Mouse (Mus musculus): Measurements from ENCODE around the gene Gm20481.
A peak's percentile ranks its signal among the peaks of the same experiment; 100 is the strongest.
"Not testable (repeated sequence)": the region's sequence is repeated elsewhere in the genome, so short reads cannot be mapped to it uniquely, and the experiment has no call there.

Gm20481 gene

DNA sequence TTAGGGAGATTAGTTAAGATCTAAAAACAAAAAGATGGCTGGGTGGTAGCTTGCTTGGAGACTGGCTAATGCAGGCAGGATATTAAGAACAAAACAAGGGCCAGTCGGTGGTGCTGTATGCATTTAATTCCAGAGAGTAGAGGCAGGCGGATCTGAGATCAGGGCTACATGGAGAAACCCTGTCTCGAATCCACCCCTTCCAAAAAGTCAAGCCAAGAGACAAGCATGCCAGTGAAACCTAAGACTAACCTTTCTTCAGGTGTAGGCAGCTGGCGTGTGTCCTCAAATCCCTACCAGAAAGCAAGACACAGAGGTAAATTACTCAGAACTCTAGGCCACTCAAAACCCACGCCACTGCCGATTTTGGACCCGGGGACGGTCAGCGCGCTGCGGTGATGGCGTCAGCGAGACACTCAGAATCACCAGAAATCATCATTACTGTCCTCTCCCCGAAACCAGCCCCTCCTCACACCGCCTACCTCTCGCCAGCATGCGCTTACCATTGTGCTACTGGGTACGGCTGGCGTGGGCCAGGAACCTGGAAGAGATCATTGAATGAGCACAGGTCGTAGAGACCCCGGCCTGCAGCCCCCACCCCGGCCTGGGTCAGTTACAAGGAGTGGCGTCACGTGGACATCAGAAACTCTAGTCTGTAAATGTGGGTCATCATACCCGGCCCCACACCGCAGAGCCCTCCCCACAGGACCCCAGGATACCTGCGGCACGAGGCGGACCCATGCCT is 17.9 kb upstream of the Gm20481 start:
- DNase-seq (ENCODE audit: low read depth): no peak

- peak; percentile 78 for DNase-seq (ENCODE audit: low read depth)
Measured at GRCm38 (mm10) chr17:34952378-34953040, 17.2 kb upstream of the Gm20481 start.

DNA sequence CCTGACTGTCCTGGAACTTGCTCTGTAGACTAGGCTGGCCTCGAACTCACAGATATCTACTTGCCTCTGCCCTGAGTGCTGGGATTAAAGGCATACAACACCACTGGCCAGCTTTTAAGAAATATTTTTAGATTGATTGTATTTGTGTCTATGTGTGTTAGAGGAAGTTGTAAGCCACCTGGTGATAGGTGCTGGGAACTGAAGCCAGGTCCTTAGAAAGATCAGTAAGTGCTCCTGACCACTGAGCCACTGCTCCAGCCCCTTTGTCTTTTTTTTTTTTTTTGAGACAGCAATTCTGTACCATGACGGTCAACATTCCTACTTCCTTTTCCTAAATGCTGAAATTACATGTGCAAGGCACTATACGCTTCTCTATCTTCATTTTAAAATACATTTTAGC is 16.5 kb upstream of the Gm20481 start:
- no peak for DNase-seq (ENCODE audit: low read depth)

- DNase-seq (ENCODE audit: low read depth): no peak
Measured at GRCm38 (mm10) chr17:34953904-34954303, 15.8 kb upstream of the Gm20481 start.

- no peak for DNase-seq (ENCODE audit: low read depth)
Measured at GRCm38 (mm10) chr17:34954831-34955230, 14.9 kb upstream of the Gm20481 start.

DNA sequence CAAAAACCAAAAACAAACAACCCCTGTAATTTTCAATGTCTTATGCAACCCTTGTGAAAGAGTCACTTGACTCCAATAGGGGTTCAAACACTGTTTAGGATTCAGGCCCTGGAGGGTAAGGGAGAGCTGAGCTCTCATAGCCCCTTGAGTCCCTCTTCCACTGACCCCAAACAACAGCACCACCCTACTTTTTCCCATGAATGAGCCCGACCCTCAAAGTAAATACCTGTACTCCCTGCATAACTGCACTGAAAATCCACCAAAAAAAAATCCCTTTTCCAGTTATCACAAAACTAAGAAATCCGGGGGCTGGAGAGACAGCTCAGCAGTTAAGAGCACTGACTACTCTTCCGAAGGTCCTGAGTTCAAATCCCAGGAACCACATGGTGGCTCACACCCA is 13.8 kb upstream of the Gm20481 start:
- no peak for DNase-seq (ENCODE audit: low read depth)

DNA sequence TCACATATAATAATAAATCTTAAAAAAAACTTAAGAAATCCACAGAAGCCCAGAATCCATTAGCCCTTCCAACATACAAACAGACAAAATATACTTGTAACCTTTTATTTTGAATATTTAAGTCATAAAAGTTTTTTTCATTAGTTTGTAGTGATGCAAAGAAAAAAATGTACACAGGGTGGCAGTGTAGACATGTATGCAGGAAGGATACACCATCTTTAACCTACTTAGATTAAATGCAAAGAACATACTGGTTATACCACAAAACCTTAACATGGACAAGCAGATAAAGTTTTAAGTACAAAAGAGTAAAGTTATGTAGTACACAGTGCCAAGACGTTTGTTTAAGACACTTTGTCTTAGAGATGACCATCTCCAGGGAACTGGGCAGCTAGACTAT is 13.4 kb upstream of the Gm20481 start:
- no peak for DNase-seq (ENCODE audit: low read depth)

DNA sequence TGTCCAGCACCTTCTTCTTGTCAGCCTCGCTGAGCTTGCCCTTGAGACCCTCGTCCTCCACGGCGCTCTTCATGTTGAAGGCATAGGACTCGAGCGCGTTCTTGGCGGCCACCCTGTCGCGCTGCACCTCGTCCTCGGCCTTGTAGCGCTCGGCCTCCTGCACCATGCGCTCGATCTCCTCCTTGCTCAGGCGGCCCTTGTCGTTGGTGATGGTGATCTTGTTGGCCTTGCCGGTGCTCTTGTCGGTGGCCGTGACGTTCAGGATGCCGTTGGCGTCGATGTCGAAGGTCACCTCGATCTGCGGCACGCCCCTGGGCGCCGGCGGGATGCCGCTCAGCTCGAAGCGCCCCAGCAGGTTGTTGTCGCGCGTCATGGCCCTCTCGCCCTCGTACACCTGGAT is 12.4 kb upstream of the Gm20481 start:
- not testable (repeated sequence) for DNase-seq (ENCODE audit: low read depth)

- DNase-seq (ENCODE audit: low read depth): not testable (repeated sequence)
Measured at GRCm38 (mm10) chr17:34957966-34958365, 11.7 kb upstream of the Gm20481 start.

- not testable (repeated sequence) for DNase-seq (ENCODE audit: low read depth)
Measured at GRCm38 (mm10) chr17:34958734-34959129, 11.0 kb upstream of the Gm20481 start.

DNA sequence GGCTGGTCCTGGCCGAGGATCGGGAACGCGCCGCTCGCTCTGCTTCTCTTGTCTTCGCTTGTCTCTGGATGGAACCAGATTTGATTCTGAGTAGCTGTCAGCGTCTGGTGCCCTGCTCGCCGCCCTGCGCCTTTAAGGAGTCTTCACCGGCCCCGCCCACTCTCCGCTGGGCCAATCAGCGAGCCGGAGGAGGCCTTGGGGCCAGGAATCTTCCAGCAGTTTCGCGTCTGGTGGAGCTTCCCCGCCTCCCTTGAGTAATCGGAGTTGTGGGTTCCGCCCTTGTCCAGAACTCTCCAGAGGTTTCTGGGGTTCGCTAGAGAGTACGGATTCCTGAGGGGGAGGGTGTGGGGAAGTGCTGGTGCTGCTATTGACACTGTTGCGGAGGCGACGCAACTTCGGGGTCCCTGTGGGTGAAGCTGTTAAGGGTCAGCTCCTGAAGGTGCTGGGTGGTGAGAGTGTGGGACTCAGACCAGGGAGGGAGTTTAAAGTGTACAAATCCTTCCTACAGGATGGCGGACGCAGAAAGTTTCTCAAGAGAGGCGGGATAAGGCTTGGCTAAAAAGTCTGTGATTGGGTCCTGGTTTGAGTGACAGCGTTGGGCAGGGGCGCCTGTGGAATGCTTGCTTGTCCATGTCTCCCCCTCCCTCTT is 10.5 kb upstream of the Gm20481 start, which contains the start of gene Hspa1b:
TSS of gene Hspa1b (minus strand) at position 109 of the 649 bp plus-strand sequence.
- peak; percentile 79 for DNase-seq (ENCODE audit: low read depth)

- DNase-seq (ENCODE audit: low read depth): no peak
Measured at GRCm38 (mm10) chr17:34959881-34960515, 9.7 kb upstream of the Gm20481 start.

DNA sequence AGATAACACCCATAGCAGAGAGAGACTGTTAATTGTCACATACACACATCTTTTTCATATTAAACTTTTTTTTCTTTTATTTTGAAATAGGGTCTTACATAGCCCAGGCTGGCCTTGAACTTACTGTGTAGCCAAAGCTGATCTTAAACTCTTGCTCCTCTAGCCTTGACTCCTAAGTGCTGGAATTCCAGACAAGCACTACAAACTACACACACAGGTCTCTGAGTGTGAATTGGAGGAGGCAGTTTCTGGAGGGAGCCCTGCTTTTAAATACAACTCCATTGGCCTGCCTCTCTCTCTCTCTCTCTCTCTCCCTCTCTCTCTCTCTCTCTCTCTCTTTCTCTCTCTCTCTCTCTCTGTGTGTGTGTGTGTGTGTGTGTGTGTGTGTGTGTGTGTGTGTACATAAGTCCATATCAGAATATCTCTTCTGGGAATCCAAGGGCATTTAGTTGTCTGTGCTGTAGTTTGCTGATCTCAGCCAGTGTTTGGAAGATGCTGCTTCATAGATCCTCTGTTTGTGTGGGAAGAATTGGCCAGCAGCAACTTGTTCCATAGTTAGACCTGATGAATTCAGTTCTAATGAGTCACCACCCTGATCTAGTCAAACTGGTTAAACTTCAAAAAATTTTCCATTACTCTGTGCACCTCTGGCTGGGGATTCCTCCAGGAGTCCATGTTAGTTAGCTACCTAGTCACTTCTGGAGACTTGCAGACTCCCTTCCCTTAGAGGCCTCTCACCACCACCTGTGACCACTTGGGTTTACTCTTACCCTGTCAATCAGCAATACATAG is 8.8 kb upstream of the Gm20481 start:
- DNase-seq (ENCODE audit: low read depth): no peak

GRCm38 (mm10) chr17:34962125-34962524 is 7.6 kb upstream of the Gm20481 start:
- no peak for DNase-seq (ENCODE audit: low read depth)

DNA sequence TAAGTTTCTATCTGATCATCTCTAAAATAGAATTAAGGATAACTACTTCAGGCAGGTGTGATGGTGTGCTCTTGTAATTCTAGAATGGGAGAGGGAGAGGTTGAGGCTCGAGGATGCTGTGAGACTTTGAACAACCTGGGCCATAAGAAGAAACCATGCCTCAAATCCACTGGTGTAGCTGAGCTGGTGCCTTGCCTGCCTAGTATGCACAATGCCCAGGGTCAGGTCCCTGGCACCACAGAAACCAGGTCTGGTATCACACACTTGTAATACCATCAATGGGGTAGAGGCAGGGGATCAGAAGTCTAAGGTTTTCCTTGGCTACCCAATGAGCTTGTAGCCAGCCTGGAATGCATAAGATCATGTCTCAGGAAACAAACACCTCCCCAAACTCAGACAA is 6.9 kb upstream of the Gm20481 start:
- no peak for DNase-seq (ENCODE audit: low read depth)

GRCm38 (mm10) chr17:34964640-34965049 is 5.1 kb upstream of the Gm20481 start:
- peak; percentile 71 for DNase-seq (ENCODE audit: low read depth)

- DNase-seq (ENCODE audit: low read depth): no peak
Measured at GRCm38 (mm10) chr17:34965627-34966026, 4.1 kb upstream of the Gm20481 start.

GRCm38 (mm10) chr17:34970850-34971249 is 1.1 kb downstream of the Gm20481 start:
- DNase-seq (ENCODE audit: low read depth): not testable (repeated sequence)

DNA sequence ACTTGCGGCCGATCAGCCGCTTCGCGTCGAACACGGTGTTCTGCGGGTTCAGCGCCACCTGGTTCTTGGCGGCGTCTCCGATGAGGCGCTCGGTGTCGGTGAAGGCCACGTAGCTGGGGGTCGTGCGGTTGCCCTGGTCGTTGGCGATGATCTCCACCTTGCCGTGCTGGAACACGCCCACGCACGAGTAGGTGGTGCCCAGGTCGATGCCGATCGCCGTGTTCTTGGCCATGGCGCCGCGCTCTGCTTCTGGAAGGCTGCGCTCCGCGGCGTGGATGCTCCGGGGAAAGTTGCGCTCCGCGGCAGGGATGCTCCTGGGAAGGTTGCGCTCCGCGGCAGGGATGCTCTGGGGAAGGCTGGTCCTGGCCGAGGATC is 2.0 kb downstream of the Gm20481 start:
- DNase-seq (ENCODE audit: low read depth): not testable (repeated sequence)

DNA sequence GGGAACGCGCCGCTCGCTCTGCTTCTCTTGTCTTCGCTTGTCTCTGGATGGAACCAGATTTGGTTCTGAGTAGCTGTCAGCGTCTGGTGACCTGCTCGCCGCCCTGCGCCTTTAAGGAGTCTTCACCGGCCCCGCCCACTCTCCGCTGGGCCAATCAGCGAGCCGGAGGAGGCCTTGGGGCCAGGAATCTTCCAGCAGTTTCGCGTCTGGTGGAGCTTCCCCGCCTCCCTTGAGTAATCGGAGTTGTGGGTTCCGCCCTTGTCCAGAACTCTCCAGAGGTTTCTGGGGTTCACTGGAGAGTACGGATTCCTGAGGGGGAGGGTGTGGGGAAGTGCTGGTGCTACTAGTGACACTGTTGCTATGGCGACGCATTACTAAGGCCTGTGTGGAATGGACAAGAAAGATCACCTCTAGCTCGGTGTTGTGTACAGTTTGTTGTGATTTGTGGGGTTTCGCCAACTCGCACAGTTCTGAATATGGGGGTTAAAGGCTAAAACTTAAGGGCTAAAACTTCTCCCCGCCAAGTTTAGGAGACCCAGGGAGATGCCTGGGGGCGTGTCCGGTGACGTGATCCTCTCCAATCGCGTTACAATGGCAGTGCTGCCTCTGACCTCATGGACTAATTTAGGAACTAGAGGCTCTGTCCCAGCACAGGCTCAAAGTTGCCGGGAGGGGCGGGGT is 2.5 kb downstream of the Gm20481 start, which contains the start of the genes Hspa1a and Hspa1l:
TSS of gene Hspa1a (minus strand) at position 88 of the 681 bp plus-strand sequence.
TSS of gene Hspa1l (plus strand) at position 635 of the 681 bp plus-strand sequence.
- DNase-seq (ENCODE audit: low read depth): not testable (repeated sequence)

All from fibroblast of lung, adult 2 months (primary cell).